Mouse (Mus musculus) megakaryocyte, embryonic 14.5 days (primary cell): Measurements from ENCODE around the gene Eif4ebp2.

Experiments used
- FLI1 ChIP-seq: IDR thresholded peaks from 2 replicates; pipeline ENCODE4 v1.6.1; 2012; ENCODE audit warnings: low read length, inconsistent platforms, mixed read lengths
- GATA1 ChIP-seq: IDR thresholded peaks from 3 replicates; pipeline ENCODE4 v1.6.1; 2012; ENCODE audit warnings: mixed read lengths, low read length, inconsistent platforms, borderline replicate concordance

DNA sequence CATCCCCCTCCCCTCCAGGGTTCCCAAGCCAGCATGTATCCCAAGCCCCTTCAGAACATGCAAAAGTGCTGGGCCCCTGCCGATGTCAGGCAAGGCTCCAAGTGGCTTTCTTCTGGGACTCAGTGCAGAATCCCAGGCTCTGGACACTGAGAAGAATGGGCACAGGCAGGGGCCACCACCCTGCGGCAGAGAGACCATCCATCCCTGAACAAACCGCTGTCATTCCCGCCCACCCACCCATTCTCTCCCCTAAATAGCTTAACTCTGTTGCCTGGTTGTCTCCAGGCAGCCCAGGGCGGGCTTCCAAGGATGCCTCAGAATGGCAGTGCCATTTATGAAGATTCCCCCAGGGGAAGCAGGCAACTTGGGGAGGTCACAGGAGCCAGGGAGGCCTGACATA is 63.4 kb downstream of the Eif4ebp2 start:
- TF ChIP-seq GATA1 = no peak
- no peak for TF ChIP-seq FLI1
